Mouse (Mus musculus) stomach, embryonic 15.5 days (tissue): ENCODE data around the gene Paics. TPM values are rescaled to one million over a fixed set of nuclear protein-coding genes. Genes with fewer than 3 reads are reported as not detected.
"Not testable (repeated sequence)": the region's sequence is repeated elsewhere in the genome, so short reads cannot be mapped to it uniquely, and the experiment has no call there.

Source experiments
- ATAC-seq: fragments of 200-750 bp; cut with Nextera tagmentation; 2 replicates; pipeline ENCODE4 v1.8.0; 2017; ENCODE audit warnings: low read depth, moderate number of reproducible peaks, moderate TSS enrichment; ENCODE audit not compliant: insufficient read depth, low FRiP score
- H3K27ac ChIP-seq: fragments of 300-500 bp; sonication (generic); 2 replicates; pipeline ENCODE4 v1.5.1; 2015; ENCODE audit warnings: mild to moderate bottlenecking, inconsistent platforms
- H3K27me3 ChIP-seq: fragments of 300-500 bp; sonication (generic); replicated peaks from 2 replicates; pipeline ENCODE4 v1.6.1; 2015; ENCODE audit warnings: inconsistent platforms
- H3K36me3 ChIP-seq: fragments of 300-500 bp; sonication (generic); 2 replicates; pipeline ENCODE4 v1.6.1; 2015; ENCODE audit warnings: inconsistent platforms
- H3K4me1 ChIP-seq: fragments of 300-500 bp; sonication (generic); 2 replicates; pipeline ENCODE4 v1.6.1; 2015; ENCODE audit warnings: inconsistent platforms
- H3K4me2 ChIP-seq: fragments of 300-500 bp; sonication (generic); 2 replicates; pipeline ENCODE4 v1.6.1; 2015; ENCODE audit warnings: mild to moderate bottlenecking, inconsistent platforms
- H3K4me3 ChIP-seq: fragments of 300-500 bp; sonication (generic); replicated peaks from 2 replicates; pipeline ENCODE4 v1.5.1; 2015; ENCODE audit warnings: inconsistent platforms
- H3K9ac ChIP-seq: fragments of 300-500 bp; sonication (generic); 2 replicates; pipeline ENCODE4 v1.6.1; 2015; ENCODE audit warnings: inconsistent platforms
- H3K9me3 ChIP-seq: fragments of 300-500 bp; sonication (generic); 2 replicates; pipeline ENCODE4 v1.6.1; 2016; ENCODE audit warnings: inconsistent platforms
- WGBS: fragments of 180-500 bp; shearing (Covaris S2); methylation state at CpG from one replicate; pipeline ENCODE4 v1.1.7; 2015; 5-methylcytosine and 5-hydroxymethylcytosine counted together
- polyA plus RNA-seq: library from polyadenylated mRNA; unstranded; fragments of >200 nt; fragmentation: Nextera tagmentation; extraction: Ambion mirVana; gene quantifications from 2 replicates; pipeline ENCODE4 v1.2.1, GENCODE M21; 2015

Paics gene
- polyA plus RNA-seq, 1 experiment from 2014 or later, result 220 TPM

GRCm38 (mm10) chr5:76954271-76954900 lies 3.3 kb downstream of the Paics start:
- no peak for ATAC-seq
- 79% methylated on average over 6 of the region's 6 CpGs for WGBS
- Histone ChIP-seq H3K9ac (no peak overlapping the region), H3K9me3 (no peaks in the 10 kb centered on the region), H3K4me1 (peaks cover 6% of the 10 kb centered on the region), H3K27ac (no peak overlapping the region), H3K4me3 (no peak overlapping the region), H3K36me3 (peaks cover 25% of the 10 kb centered on the region), H3K27me3 (no peaks in the 10 kb centered on the region), H3K4me2 (no peak overlapping the region)

- Histone ChIP-seq H3K4me3 (no peak overlapping the region), H3K27me3 (no peaks in the 10 kb centered on the region), H3K9ac (no peak overlapping the region), H3K27ac (0 out of 2 replicates have a peak overlapping the region, but pooled peaks have one; percentile 6), H3K4me1 (no peaks in the 10 kb centered on the region; the same call in 1 of the 2 replicates), H3K4me2 (no peak overlapping the region), H3K9me3 (no peaks in the 10 kb centered on the region), H3K36me3 (peaks cover 28% of the 10 kb centered on the region)
- 65% methylated on average over 4 of the region's 4 CpGs for WGBS
- ATAC-seq, result no peak
These were observed 4.4 kb downstream of the Paics start for GRCm38 (mm10) chr5:76955474-76955873.

- ATAC-seq, result no peak
- Histone ChIP-seq H3K4me2 (no peak overlapping the region), H3K36me3 (peaks cover 40% of the 10 kb centered on the region), H3K4me1 (no peaks in the 10 kb centered on the region), H3K4me3 (no peak overlapping the region), H3K9ac (no peak overlapping the region), H3K27me3 (no peaks in the 10 kb centered on the region), H3K9me3 (no peaks in the 10 kb centered on the region), H3K27ac (no peak overlapping the region)
- WGBS, result 91% methylated on average over 1 of the region's 1 CpGs
These were observed 6.8 kb downstream of the Paics start for GRCm38 (mm10) chr5:76957954-76958353.

GRCm38 (mm10) chr5:76959587-76959986 lies 8.5 kb downstream of the Paics start:
- H3K36me3 ChIP-seq, result peaks cover 38% of the 10 kb centered on the region

GRCm38 (mm10) chr5:76962545-76962944 lies 11.4 kb downstream of the Paics start:
- H3K4me2 ChIP-seq, result no peak overlapping the region
- no peak overlapping the region for H3K9ac ChIP-seq
- H3K4me3 ChIP-seq, result no peak overlapping the region
- H3K27me3 ChIP-seq, result no peaks in the 10 kb centered on the region
- H3K36me3 ChIP-seq, result peaks cover 31% of the 10 kb centered on the region
- no peaks in the 10 kb centered on the region for H3K9me3 ChIP-seq
- no peaks in the 10 kb centered on the region for H3K4me1 ChIP-seq
- 82% methylated on average over 11 of the region's 11 CpGs for WGBS
- no peak for ATAC-seq
- H3K27ac ChIP-seq, result no peak overlapping the region

More at GRCm38 (mm10) chr5:76959587-76959986, 8.5 kb downstream of the Paics start:
- Histone ChIP-seq H3K27ac (no peak overlapping the region), H3K9me3 (no peaks in the 10 kb centered on the region), H3K4me1 (no peaks in the 10 kb centered on the region), H3K4me2 (no peak overlapping the region), H3K4me3 (no peak overlapping the region), H3K9ac (no peak overlapping the region), H3K27me3 (no peaks in the 10 kb centered on the region)
- WGBS, result 82% methylated on average over 5 of the region's 5 CpGs
- no peak for ATAC-seq

- Histone ChIP-seq H3K36me3 (peaks cover 33% of the 10 kb centered on the region), H3K4me3 (no peak overlapping the region), H3K27me3 (no peaks in the 10 kb centered on the region), H3K9ac (no peak overlapping the region), H3K27ac (no peak overlapping the region), H3K4me1 (no peaks in the 10 kb centered on the region), H3K4me2 (no peak overlapping the region), H3K9me3 (no peaks in the 10 kb centered on the region)
- ATAC-seq, result no peak
- WGBS, result 90% methylated on average over 3 of the region's 3 CpGs
These were observed 13.5 kb downstream of the Paics start for GRCm38 (mm10) chr5:76964651-76965050.

GRCm38 (mm10) chr5:76969250-76969649 lies 18.1 kb downstream of the Paics start:
- H3K9me3 ChIP-seq, result no peaks in the 10 kb centered on the region
- WGBS, result 64% methylated on average over 5 of the region's 5 CpGs
- no peak overlapping the region for H3K4me2 ChIP-seq
- no peaks in the 10 kb centered on the region for H3K27me3 ChIP-seq
- ATAC-seq, result no peak
- peaks cover 20% of the 10 kb centered on the region for H3K36me3 ChIP-seq
- H3K4me1 ChIP-seq, result peaks cover 8% of the 10 kb centered on the region; the same call in 1 of the 2 replicates
- H3K27ac ChIP-seq, result no peak overlapping the region
- H3K9ac ChIP-seq, result no peak overlapping the region
- no peak overlapping the region for H3K4me3 ChIP-seq

GRCm38 (mm10) chr5:76971115-76971514 lies 20.0 kb downstream of the Paics start:
- not testable (repeated sequence) for H3K4me1 ChIP-seq, H3K4me3 ChIP-seq, H3K9ac ChIP-seq, H3K27ac ChIP-seq, H3K4me2 ChIP-seq, H3K27me3 ChIP-seq, ATAC-seq, H3K9me3 ChIP-seq
- WGBS, result 43% methylated on average over 1 of the region's 1 CpGs
- peaks cover 18% of the 10 kb centered on the region for H3K36me3 ChIP-seq

- no peak overlapping the region for H3K9ac ChIP-seq
- H3K36me3 ChIP-seq, result peaks cover 12% of the 10 kb centered on the region
- no peak overlapping the region for H3K27ac ChIP-seq
- no peaks in the 10 kb centered on the region for H3K9me3 ChIP-seq
- H3K4me3 ChIP-seq, result peak overlapping the region; percentile 97
- peak overlapping the region; percentile 89 for H3K4me2 ChIP-seq
- ATAC-seq, result no peak
- H3K4me1 ChIP-seq, result peaks cover 8% of the 10 kb centered on the region; the same call in 1 of the 2 replicates
- H3K27me3 ChIP-seq, result no peaks in the 10 kb centered on the region
- 49% methylated on average over 3 of the region's 3 CpGs for WGBS
These were observed 22.4 kb downstream of the Paics start for GRCm38 (mm10) chr5:76973488-76973887.

- WGBS, result 2% methylated on average over 17 of the region's 17 CpGs
- peak overlapping the region; percentile 37 for H3K9ac ChIP-seq
- peak overlapping the region; percentile 89 for H3K4me2 ChIP-seq
- H3K9me3 ChIP-seq, result no peaks in the 10 kb centered on the region
- peak overlapping the region; percentile 35; the same call in 1 of the 2 replicates for H3K27ac ChIP-seq
- peaks cover 8% of the 10 kb centered on the region for H3K36me3 ChIP-seq
- peak overlapping the region; percentile 97 for H3K4me3 ChIP-seq
- peaks cover 8% of the 10 kb centered on the region; the same call in 1 of the 2 replicates for H3K4me1 ChIP-seq
- no peak; the same call in 1 of the 2 replicates for ATAC-seq
- no peaks in the 10 kb centered on the region for H3K27me3 ChIP-seq
These were observed 23.1 kb downstream of the Paics start for GRCm38 (mm10) chr5:76974207-76974553.

GRCm38 (mm10) chr5:76974554-76975285 lies 23.6 kb downstream of the Paics start, which contains the start of gene Srp72:
Gene Srp72, plus strand, starts transcription at chr5:76974683.
- H3K27me3 ChIP-seq, result no peaks in the 10 kb centered on the region
- ATAC-seq, result peak; percentile 94
- peaks cover 13% of the 10 kb centered on the region; the same call in 1 of the 2 replicates for H3K36me3 ChIP-seq
- peak within 1 kb of the TSS; percentile 91 for H3K27ac ChIP-seq
- WGBS, result under 1% methylated on average over 60 of the region's 60 CpGs
- no peaks in the 10 kb centered on the region for H3K9me3 ChIP-seq
- H3K9ac ChIP-seq, result peak within 1 kb of the TSS; percentile 93
- H3K4me3 ChIP-seq, result peak within 1 kb of the TSS; percentile 97
- H3K4me1 ChIP-seq, result peaks cover 8% of the 10 kb centered on the region; the same call in 1 of the 2 replicates
- peak within 1 kb of the TSS; percentile 89 for H3K4me2 ChIP-seq

GRCm38 (mm10) chr5:76975736-76976135 lies 24.6 kb downstream of the Paics start:
- peaks cover 8% of the 10 kb centered on the region; the same call in 1 of the 2 replicates for H3K4me1 ChIP-seq
- peak overlapping the region; percentile 47 for H3K4me2 ChIP-seq
- peaks cover 14% of the 10 kb centered on the region for H3K36me3 ChIP-seq
- WGBS, result 85% methylated on average over 8 of the region's 8 CpGs
- H3K27me3 ChIP-seq, result no peaks in the 10 kb centered on the region
- no peak for ATAC-seq
- H3K4me3 ChIP-seq, result peak overlapping the region; percentile 97
- no peak overlapping the region for H3K9ac ChIP-seq
- no peaks in the 10 kb centered on the region for H3K9me3 ChIP-seq
- H3K27ac ChIP-seq, result no peak overlapping the region
